Mouse (Mus musculus) testis, postnatal 10 days (tissue): Measurements from ENCODE around the gene Ank3.
A peak's percentile ranks its signal among the peaks of the same experiment; 100 is the strongest.

ENCODE experiments used
- DNase-seq: peaks from one replicate; pipeline ENCODE4 v3.0.0; 2021; ENCODE audit warnings: low spot score

The Ank3 gene

DNA sequence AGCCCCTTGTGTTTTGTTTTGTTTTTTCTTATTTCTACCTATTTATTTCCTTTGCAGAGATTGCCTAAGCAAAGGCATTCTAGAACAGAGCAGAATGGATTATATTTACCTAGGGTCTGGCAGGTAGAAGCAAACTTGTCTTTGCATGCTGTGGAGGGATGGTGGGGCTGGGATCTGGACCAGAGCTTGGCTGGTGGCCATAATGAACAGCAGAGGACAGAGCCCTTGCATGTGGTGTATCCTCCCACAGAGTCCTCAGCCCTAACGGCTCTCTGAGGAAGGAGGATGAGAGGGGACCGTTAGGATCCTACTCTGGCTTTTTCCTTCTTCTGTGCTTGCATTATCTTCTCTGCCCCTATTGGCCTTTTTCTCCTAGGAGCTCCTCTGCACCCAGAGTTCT lies 79.1 kb downstream of the Ank3 start:
- DNase-seq: no peak

DNA sequence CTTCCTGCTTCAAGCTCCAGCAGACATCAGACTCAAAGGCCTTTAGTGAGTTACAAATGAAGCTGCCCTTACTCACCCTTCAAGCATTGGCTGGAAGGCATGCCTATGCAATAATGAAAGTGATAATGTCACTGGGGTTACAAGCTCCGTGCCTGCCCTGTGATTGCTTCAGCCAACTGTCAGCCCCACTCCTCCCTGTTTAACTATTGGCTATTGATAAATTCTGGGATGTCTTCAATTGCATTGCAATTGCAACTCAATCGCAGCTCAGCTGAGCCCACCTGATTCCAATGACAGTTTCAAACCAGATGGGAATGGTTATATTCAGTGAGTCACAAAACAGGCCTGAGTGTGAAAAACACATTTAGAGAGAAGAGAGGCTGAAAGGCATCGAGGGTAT lies 80.3 kb downstream of the Ank3 start:
- DNase-seq: no peak

DNA sequence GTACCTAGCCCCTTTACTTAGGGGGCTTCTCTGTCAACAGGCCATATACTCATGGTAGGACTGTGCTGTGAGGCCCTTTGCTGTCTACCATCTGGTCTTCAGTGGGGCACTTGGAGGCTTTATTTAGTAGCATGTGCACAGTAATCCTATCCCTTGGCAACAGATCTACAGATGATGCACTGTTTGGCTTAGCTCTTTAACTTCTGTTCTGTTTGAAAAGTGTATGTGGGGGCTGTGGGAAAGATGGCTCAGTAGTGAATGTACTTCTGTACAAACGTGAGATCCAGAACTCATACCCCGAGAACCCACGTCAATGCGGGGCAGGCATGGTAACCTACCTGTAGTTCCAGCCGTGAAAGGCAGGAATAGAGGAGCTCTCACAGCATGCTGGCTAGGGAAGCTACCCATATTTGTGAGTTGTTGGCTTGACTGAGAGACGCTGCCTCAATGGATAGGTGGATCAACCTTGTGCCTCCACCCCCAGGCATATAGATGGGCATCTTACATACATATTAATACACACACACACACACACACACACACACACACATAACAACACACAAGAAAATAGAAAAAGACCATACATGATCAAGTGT lies 86.7 kb downstream of the Ank3 start:
- DNase-seq: no peak

DNA sequence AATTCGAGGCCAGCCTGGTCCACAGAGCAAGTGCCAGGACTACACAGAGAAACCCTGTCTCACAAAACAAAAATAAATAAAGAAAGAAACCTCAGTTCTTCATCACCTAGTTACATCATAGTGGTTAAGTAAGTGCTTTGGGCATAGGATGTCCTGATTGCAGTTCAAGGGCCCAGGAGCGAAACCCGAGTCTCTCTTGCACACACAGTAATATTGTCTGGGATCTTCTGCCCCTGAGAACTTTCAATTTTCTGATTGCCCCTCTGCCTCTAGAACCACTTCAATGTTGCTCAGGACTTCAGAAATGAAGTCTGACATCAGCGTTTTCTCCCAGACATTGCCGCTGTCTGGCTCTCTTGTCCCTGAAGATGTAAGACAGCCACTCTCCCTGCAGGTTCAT lies 91.6 kb downstream of the Ank3 start:
- DNase-seq: no peak

DNA sequence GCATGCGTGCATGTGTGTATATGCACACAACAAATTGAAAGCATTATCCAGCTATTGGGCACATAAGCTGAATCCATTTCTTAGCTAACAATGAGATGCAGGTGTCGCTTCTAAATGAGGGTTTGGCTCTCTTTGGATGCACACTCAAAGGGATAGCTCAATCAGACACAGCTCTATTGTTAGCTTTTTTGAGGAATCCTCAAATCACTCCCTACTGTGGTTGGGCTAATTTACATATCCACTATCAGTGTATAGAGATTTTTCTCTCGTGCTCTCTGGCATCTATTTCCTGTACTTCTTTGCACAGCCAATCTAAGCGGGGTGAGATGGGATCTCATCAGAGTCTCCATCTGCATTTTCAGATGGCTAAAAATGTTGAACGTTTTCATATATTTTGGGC lies 93.4 kb downstream of the Ank3 start:
- no peak for DNase-seq

DNA sequence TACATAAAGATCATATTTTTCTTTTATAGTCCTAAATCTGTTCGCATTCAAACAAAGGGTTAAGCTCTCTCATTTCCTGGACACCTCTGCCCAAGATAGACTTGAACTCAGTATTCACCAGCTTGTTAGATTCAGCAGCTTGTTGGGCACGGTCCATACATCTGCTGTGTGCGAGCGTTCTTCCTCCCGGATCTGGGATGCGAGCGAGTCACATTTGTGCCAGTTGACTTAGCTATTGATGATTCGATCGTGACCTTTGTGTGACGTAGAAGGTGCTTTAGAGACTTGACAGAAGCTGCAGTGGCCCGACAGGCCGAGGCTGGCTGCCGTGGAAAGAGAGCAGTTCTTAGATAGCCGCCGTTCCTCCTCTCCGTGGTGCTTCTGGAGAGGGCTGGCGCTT lies 98.8 kb downstream of the Ank3 start:
- DNase-seq: no peak

DNA sequence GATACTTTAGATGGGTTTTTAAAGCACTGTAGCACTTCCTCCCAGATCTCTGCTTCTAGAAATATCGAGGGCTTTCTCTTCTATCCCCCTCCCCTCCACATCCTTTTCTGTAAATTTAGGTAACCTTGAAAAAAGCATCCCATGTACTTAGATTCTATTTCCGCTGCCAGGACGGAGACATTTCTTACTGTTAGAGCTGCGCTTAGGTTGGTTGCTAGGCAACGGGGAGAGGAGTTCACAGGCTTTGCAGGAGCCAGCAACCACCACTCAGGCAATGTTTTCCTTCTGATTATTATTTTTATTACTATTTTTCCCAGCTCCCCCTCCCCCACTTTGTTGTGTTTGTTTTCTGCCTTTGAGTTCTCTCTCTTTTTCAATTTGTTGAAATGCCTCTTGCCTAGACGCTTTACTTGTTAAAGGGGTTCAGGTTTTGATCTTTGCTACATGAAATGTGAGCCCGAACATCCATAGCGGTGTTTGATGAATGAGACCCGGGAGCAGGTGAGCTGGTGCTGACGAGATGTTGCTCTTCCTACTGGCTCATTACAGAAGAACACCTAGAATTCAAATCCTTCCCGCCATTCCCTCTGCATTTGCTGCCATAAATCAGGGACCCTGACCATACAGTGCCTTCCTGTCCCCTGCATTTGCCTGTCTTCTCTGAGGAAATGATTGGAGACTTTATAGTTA lies 101.7 kb downstream of the Ank3 start:
- no peak for DNase-seq

DNA sequence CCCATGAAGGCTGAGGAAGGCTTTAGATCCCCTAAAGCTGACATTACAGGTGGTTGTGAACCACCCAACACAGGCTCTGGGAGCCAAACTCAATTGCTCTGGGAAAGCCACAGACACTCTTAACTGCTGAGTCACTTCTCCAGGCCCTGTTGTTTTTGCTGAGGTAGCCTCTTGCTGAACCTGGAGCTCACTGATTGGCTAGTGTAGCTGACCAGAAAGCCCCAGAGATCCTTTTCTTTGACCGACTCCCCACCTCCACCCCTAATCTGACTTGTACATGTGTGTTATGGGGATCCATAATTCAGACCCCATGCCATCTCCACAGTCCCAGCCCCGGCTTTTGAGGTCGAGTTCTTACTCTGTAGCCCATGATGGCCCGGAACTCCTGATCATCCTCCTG lies 105.2 kb downstream of the Ank3 start:
- no peak for DNase-seq

DNA sequence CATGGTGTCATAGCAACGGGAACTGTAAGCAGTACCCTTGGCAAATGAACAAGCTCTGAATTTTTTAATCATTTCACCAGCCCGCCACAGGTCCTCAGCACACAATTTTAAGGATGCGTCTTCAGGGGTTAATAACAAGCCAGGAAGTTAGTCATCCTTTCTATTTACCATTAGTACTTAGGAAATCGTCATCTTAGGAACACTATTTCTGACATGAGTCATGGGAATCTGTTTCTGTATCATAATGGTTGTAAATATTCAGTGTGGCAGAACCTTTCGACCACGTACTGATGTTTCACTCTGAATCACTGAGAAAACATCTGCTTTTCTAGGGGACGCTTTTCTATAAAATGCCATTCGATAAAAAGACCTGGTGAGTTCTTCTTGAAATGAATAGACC lies 109.1 kb downstream of the Ank3 start:
- no peak for DNase-seq

DNA sequence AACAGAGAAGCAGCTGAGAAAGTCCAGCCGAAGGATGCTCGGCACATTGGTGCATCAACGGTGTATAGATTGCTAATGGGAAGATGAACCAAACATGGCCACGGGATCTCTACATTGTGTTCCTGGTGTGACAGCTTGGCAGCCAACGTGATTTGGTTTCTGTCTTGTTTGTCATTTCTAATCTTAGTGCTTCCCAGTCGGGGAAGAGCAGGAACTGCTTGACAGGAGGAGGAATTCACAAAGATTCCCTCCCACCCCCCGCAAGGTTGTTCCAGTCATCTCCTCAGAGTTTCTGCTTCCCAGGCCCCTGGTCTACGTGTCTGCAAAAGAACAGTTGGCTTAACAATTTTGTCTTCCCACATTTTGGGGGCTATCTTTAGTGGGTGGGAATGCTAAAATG lies 111.8 kb downstream of the Ank3 start:
- DNase-seq: no peak

DNA sequence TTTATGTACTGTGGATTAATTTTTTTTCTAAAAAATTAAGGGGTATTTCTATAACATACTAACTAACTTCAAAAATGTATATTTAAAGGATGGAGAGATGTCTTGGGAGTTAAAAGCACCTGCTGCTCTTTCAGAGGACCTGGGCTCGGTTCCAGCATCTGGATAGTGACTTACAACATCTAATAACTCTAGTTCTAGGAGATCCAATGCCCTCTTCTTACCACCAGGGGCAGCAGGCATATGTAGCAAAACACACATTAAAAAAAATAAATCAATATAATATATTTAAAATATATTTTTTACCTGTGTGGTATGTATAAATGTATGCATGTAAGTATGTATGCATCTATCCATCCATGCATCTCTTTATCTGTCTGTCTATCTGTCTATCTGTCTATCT lies 112.7 kb downstream of the Ank3 start:
- no peak for DNase-seq

DNA sequence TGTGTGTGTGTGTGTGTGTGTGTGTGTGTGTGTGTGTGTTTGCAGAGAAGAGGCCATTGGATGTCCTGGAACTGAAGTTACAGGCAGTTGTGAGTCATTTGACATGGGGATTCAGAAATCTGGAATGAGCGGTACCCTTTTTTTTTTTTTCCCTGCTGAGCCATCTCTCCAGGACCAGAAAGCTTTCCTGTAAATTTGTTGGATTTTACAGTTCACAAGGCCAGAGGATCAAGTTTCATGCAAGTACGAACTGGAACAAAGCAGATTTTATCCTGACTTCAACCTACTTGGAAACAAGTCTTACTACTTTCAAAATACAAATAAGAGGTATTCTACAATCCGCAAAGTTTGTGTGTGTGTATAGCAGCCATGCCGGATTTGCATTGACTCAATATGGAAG lies 123.4 kb downstream of the Ank3 start:
- DNase-seq: no peak

DNA sequence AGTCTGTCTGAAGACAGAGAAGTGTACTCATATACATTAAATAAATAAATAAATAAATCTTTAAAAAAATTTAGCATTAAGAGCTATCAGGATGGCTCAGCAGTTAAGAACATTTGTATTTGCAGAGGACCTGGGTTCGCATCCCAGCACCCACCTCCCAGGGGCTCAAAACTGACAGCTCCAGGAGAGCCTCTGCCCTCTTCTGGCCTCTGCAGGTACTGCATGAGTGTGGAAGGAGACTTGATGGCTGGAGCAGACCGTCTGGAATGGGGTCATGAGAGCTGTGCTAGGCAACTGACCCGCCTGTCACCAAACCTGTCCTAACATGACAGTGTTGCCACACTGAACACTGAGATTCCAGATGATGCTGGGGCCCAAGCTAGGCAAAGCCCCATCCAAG lies 124.6 kb downstream of the Ank3 start:
- DNase-seq: peak; percentile 53

DNA sequence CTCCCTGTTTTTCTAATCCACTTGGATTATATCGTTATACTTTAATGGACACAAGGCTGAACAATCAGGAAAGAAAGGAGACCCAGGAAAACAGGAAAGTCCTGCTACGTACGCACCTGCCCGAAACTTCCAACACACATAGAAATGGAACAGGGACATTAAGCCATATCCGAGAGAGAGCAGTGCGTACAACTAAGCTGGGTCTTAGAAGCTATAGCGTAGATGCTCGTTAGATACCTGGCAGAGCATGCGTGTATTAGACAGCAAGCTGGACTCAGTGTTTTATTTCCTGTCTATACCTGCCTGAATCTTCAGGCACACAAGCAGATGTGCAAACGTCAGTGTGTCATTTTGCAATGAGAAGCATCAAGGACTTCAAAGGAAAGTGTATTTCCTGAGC lies 128.7 kb downstream of the Ank3 start:
- DNase-seq: no peak

DNA sequence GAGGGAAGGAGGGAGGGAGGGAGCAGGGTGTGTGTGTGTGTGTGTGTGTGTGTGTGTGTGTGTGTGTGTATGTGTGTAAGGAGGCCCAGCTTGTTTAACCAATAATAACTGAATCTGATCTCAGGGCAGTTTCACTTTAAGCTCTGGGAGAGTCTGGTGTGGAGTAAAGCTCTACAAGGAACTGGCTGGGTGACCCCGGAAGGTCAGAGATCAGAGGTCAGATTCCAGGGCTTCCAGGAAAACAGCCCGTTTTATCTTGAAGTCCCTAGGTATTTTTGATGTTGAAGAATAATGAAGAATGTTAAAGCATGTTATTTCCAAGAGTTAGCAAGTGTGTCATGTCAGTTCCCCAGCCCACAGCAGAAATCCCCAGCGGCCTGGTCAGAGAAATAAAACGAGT lies 130.2 kb downstream of the Ank3 start:
- no peak for DNase-seq

DNA sequence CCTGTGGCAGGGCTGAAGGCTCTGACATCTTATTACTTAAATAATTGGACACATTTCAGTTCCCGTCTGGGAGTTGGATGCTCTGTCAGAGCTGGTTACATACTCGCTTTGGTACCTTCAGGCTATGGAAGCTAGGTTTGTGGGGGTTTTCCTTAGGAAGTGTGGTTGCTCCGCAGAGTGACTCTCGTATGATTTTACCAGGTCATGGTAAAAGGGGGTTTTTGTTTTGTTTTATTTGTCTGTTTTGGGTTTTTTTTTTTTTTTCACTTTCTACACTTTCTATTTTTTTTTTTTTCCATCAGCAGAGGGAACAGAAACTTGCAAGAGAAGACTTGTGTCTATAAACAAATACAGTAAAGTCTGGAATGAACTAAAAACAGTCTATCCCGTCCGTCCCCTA lies 131.8 kb downstream of the Ank3 start:
- DNase-seq: no peak

DNA sequence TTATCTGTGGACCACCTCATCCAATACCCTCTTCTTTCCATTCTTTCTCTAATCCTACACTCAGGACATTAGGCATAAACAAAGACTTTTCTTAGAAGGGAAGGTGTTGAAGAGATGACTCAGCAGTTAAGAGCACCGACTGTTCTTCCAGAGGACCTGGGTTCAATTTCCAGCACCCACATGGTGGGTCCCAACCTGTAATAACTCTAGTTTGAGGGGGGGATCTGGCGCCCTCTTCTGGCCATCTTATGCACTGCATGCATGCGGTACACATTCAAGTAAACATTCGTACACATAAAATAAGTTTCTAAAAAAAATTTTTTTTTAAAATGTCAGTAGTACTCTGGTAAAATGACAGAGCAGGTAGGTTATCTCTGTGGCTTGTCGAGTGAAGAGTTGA lies 133.0 kb downstream of the Ank3 start:
- peak; percentile 52 for DNase-seq

DNA sequence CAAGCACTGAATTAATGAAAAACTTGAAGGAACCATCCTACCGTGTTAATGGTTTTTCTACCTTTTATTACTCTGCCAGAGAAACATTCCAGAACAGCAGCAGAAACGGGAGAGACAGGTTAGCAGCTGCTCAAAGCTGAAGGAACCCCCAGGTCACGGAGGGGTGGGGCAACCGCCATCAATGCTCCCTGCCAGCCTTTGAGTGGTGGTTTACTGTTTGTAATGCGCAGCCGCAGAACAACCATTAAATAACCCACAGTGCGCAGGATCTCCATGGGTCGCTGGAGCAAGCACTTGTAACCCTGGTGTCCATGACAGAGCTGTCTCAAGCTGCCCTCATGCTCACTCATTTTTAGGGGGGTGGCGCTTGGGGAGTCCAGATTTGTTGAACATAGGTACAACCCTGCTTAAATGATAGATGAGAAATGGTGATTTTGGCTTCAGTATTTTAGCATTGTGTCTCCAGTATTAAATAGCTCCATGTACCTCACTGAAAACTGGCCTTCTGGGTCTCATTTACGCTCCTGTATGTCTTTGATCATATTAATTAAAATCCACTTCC lies 133.7 kb downstream of the Ank3 start:
- no peak for DNase-seq

DNA sequence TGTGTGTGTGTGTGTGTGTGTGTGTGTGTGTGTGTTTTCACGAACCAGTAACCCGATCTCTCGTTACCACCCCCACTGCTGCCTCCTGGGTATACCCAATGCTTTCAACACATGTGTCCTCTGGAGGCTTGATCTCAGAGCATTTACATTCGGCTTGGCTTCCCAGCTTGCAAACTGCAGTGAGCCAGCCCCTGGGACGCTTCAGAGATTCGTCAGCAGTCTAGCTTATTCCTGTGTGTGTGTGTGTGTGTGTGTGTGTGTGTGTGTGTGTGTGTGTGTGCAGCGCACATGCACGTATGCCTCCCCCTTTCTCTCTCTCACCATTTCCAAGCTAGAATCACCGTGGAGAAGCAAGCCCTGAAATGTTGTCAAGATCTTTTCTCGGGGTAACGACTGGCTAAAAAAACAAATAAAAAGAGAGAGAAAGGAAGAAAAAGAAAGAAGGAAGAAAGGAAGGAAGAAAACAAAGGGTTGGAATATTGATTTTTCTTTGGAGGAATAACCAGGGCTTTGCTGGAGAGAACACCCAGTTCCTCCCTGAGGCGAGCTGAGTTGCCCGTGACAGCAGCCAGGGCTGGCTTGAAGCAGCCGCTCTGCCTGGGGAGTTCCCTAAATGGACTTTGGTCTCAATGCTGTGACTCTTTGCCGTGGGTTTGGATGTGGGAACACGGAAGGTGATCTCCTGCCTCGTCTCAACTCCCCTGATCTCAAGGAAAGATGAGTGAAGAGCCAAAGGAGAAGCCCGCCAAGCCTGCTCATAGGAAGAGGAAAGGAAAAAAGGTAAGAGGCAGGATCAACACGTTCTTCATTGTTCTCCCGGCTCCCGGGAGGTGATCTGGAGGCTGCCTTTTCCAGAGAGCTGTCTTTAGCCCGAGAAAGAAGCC lies 135.2 kb downstream of the Ank3 start:
- peak; percentile 47 for DNase-seq

DNA sequence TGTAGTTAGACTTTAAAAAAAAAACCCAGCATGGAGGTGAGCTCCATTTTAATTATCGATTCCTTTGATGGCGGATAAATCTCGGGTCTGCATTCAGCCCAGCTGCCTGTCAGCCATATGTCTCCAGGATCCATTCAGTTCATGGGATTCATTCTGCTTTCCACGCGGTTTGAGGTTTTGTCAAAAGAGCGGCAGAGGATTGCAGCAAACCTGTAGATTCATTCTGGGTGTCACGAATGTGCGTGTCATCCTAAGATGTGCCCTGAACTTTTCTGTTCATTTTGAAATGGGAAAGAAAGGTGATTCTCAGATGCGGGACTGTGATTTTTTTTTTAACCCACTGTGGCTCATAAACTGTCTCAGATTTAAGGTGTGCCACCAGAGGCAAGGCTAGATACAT lies 136.1 kb downstream of the Ank3 start:
- no peak for DNase-seq

DNA sequence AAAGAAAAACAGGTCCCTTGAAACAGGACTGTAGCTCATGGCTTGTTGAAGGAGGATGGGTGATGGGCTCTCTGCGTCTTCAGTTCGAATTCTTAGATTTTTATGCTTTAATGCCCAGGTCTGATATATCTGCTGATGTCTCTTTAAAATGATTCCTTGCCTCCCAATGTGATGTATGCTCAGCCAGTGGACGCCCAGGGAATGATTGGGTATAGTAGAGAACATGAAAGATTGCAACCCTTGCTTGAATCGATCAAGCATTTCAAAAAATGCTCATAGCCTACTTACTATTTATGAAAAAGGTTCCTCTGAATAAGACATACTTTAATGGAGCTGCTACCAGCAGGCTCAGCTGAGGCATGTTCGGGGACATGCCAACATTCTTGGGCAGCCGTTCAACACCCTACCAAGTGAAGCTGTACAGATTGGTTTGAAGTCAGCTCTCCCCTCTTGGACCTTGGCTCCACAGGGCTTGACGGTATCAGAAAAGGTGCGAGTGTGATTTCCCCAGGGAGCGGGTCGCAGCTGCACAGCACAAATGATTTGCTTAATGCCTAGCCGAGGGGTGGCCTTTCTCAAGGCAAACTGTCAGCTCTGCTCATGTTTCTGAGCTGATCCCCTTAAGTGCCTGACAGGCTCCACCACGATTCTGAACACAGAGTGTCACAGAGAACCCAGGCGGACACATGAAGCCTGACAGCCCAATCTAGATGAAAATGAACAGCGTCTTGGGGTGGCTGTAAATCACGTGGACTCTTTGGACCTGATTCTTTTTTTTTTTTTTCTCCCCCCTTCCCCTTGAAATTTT lies 136.8 kb downstream of the Ank3 start:
- DNase-seq: no peak

DNA sequence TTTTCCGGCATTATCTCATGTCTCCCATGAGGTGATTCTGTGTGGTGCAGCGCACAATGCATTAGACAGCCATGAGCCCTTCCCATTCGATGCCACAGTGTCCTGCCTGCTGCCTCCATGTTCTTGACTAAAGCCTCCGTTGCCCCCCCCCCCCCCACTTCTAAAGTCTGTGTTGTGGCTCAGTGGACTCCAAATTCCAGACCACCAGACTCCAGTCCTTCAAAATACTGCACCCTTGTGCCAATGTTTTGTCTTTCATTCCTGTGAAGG lies 137.3 kb downstream of the Ank3 start:
- no peak for DNase-seq
